Mouse (Mus musculus) heart, postnatal 0 days (tissue): ENCODE measurements at regions not wholly inside any gene's neighbourhood (a gene's known extent, or its start where the extent isn't known, plus 50 kb on each side); places are given as distances from the start of the nearest gene placed in this dataset.

Source experiments
- ATAC-seq: fragments of 200-750 bp; cut with Nextera tagmentation; 2 replicates; pipeline ENCODE4 v1.8.0; 2017; ENCODE audit warnings: low read depth, moderate number of reproducible peaks, moderate library complexity; ENCODE audit not compliant: insufficient read depth
- DNase-seq: peaks from one replicate; pipeline ENCODE4 v3.0.0-alpha.2; 2016; ENCODE audit warnings: low spot score
- H3K27ac ChIP-seq: fragments of 300-500 bp; sonication (generic); 2 replicates; pipeline ENCODE4 v1.5.1; 2014; ENCODE audit warnings: low read depth, mild to moderate bottlenecking
- H3K27me3 ChIP-seq: fragments of 300-500 bp; sonication (generic); 2 replicates; pipeline ENCODE4 v1.6.1; 2014; ENCODE audit warnings: low read length, mixed read lengths; ENCODE audit not compliant: control insufficient read depth, insufficient read depth
- H3K36me3 ChIP-seq: fragments of 300-500 bp; sonication (generic); replicated peaks from 2 replicates; pipeline ENCODE4 v1.6.1; 2014; ENCODE audit warnings: low read length, mixed read lengths; ENCODE audit not compliant: control insufficient read depth, insufficient read depth
- H3K4me1 ChIP-seq: fragments of 300-500 bp; sonication (generic); 2 replicates; pipeline ENCODE4 v1.6.1; 2014; ENCODE audit warnings: antibody characterized with exemption; ENCODE audit not compliant: control insufficient read depth, insufficient read depth
- H3K4me2 ChIP-seq: fragments of 300-500 bp; sonication (generic); 2 replicates; pipeline ENCODE4 v1.6.1; 2014; ENCODE audit warnings: low read depth, mild to moderate bottlenecking, low read length, moderate library complexity
- H3K4me3 ChIP-seq: fragments of 300-500 bp; sonication (generic); 2 replicates; pipeline ENCODE4 v1.5.1; 2014; ENCODE audit warnings: low read depth, low read length
- H3K9ac ChIP-seq: fragments of 300-500 bp; sonication (generic); replicated peaks from 2 replicates; pipeline ENCODE4 v1.6.1; 2014; ENCODE audit warnings: low read depth, low read length, mixed read lengths
- H3K9me3 ChIP-seq: fragments of 300-500 bp; sonication (generic); replicated peaks from 2 replicates; pipeline ENCODE4 v1.6.1; 2016; ENCODE audit warnings: low read length; ENCODE audit not compliant: control insufficient read depth
- CTCF ChIP-seq: IDR thresholded peaks from 2 replicates; pipeline ENCODE4 v1.5.1; 2016; ENCODE audit warnings: antibody characterized with exemption, control low read depth, low read depth
- EP300 ChIP-seq: IDR thresholded peaks from 2 replicates; pipeline ENCODE4 v1.6.1; 2016; ENCODE audit warnings: antibody characterized with exemption, low read depth
- WGBS: fragments of 180-500 bp; shearing (Covaris S2); extraction: QIAGEN DNeasy Blood & Tissue Kit; methylation state at CpG from one replicate; pipeline ENCODE4 v1.1.7; 2014; 5-methylcytosine and 5-hydroxymethylcytosine counted together

DNA sequence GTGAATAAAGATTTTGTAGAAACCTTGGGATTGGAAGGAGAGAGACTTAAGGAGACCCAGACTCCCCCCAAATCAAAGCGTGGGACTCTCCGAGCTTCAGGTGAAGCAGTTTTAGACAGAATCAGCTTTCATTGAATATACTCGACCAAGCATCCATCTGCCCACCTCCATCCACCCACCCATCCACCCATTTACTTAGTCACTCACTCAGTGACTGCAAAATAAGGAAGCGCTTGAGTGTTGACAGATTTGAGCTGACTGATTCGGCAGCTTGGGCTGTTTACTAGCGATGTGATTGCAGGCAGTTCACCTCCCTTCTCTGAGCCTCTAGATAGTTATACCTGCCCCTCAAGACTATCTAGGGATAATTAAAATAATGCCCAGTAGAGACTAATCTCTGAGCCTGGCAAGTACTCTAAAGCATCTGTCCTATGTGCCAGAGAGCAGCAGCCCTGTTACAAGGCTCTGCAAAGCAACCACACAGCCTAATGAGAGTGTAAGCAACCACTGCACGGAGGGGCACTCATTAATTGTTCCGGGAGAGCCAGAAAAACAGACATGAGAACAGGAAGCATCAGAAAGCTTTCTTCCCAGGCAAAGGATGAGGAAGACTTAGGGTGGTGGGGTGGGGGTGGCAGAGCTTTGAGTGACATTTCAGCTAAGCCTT lies 151.9 kb upstream of the Rybp start:
- H3K36me3 ChIP-seq = no peaks in the 10 kb centered on the region
- ATAC-seq (no peak), DNase-seq (no peak)
- no peaks in the 10 kb centered on the region for H3K4me1 ChIP-seq
- no peak overlapping the region for H3K27ac ChIP-seq
- peaks cover 19% of the 10 kb centered on the region; the same call in 1 of the 2 replicates for H3K27me3 ChIP-seq
- H3K9ac ChIP-seq = no peak overlapping the region
- 9% methylated on average over 8 of the region's 8 CpGs for WGBS
- H3K4me2 ChIP-seq = peak overlapping the region; percentile 40
- TF ChIP-seq CTCF (no peak), EP300 (no peak)
- peak overlapping the region; percentile 1; the same call in 1 of the 2 replicates for H3K4me3 ChIP-seq
- H3K9me3 ChIP-seq = no peaks in the 10 kb centered on the region

DNA sequence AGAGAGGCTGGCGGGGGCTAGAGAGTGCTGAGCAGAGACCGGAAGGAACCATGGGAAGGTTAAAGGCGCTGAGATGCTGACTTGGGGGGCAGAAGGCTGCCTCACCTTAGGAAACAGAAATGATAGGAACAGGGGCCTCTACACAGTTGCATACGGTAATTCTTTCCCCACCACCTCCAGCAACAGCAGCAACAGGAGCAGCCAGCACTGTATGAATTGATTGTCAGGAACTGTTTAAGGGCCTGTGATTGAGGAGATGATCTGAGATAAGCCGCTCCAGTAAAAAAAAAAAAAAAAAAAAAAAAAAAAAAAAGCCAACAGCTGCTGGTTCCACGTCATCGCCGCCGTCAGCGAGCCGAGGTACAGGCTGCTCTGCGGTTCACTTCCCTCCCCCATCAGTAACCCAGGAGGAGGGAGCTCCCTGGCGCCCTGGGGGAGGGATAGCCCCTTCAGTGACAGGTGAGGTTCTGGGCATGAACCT lies 151.3 kb upstream of the Rybp start:
- Histone ChIP-seq H3K4me2 (peak overlapping the region; percentile 40), H3K27ac (no peak overlapping the region), H3K4me3 (peak overlapping the region; percentile 1; the same call in 1 of the 2 replicates), H3K27me3 (peaks cover 15% of the 10 kb centered on the region; the same call in 1 of the 2 replicates), H3K9ac (no peak overlapping the region), H3K9me3 (no peaks in the 10 kb centered on the region), H3K36me3 (no peaks in the 10 kb centered on the region), H3K4me1 (no peaks in the 10 kb centered on the region)
- ATAC-seq (no peak), DNase-seq (peak; percentile 9)
- TF ChIP-seq CTCF (no peak), EP300 (no peak)
- WGBS = 1% methylated on average over 13 of the region's 13 CpGs

DNA sequence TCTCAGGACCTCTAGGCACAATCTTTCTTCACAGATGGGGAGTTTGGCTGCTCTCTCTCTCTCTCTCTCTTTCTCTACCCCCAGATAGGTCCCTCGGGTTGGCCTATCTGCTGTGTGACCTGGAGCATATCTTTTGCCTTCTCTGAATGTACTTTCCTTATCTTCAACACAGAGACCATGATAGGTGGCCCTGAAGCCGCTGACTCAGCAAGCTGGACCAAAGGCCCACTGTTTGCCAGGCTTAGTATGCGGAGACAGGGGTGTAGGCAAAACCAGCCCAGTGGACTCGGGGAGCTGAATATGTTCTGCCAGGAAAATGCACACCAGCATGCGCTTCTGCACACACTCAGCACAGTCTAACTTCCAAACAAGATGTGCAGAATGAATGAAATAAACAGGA lies 150.7 kb upstream of the Rybp start:
- no peak overlapping the region for H3K9ac ChIP-seq
- peaks cover 14% of the 10 kb centered on the region; the same call in 1 of the 2 replicates for H3K27me3 ChIP-seq
- H3K36me3 ChIP-seq = no peaks in the 10 kb centered on the region
- no peaks in the 10 kb centered on the region for H3K9me3 ChIP-seq
- TF ChIP-seq EP300 = no peak
- no peak for TF ChIP-seq CTCF
- DNase-seq = no peak
- no peak overlapping the region for H3K4me3 ChIP-seq
- no peak overlapping the region for H3K4me2 ChIP-seq
- H3K27ac ChIP-seq = no peak overlapping the region
- ATAC-seq = no peak
- no peaks in the 10 kb centered on the region for H3K4me1 ChIP-seq
- WGBS = 39% methylated on average over 5 of the region's 5 CpGs

DNA sequence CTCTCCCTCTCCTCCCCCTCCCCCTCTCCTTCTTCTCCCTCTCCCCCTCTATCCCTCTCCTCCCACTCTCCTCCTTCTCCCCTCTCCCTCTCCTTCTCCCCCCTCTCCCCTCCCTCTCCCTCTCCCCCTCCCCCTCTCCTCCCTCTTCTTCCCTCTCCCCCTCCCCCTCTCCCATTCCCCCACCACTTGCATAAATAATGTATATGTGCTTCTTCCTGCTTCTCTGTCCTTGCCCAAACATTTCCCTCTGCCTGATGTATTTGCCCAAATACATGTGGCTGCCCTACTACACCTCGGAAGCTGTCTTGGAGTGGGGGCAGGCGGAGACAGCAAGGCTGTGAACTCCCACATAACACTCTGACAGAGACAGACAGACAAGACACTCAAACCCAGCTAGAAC lies 149.2 kb upstream of the Rybp start:
- peaks cover 14% of the 10 kb centered on the region; the same call in 1 of the 2 replicates for H3K27me3 ChIP-seq
- no peaks in the 10 kb centered on the region for H3K4me1 ChIP-seq
- TF ChIP-seq EP300 (no peak), CTCF (no peak)
- no peaks in the 10 kb centered on the region for H3K36me3 ChIP-seq
- WGBS = 81% methylated on average over 2 of the region's 2 CpGs
- H3K4me2 ChIP-seq = no peak overlapping the region
- no peak overlapping the region for H3K27ac ChIP-seq
- H3K9ac ChIP-seq = no peak overlapping the region
- H3K4me3 ChIP-seq = no peak overlapping the region
- no peaks in the 10 kb centered on the region for H3K9me3 ChIP-seq
- ATAC-seq = no peak
- no peak for DNase-seq

DNA sequence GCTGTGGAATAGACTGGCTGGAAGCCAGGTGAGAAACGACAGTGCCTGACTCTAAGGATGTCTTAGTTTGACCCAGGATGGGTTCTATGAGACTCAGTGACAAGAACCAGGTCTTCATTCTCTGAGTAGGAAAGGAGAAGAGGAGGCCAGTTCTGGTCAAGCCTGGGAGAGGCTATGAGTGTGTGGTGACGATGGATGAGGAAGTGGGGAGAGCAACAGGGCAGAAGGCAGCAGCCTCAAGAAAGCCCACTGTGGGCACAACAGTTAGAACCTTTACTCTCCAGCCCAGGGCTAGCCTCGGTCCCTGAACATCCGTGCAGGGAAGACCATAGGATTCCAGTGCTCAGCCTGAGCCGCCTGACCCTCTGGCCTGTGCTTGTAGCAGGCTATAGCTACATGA lies 147.9 kb upstream of the Rybp start:
- no peak overlapping the region for H3K4me2 ChIP-seq
- H3K9ac ChIP-seq = no peak overlapping the region
- no peak for TF ChIP-seq CTCF
- no peak for TF ChIP-seq EP300
- no peak overlapping the region for H3K27ac ChIP-seq
- H3K36me3 ChIP-seq = no peaks in the 10 kb centered on the region
- ATAC-seq = no peak
- H3K4me3 ChIP-seq = no peak overlapping the region
- peaks cover 14% of the 10 kb centered on the region; the same call in 1 of the 2 replicates for H3K27me3 ChIP-seq
- H3K9me3 ChIP-seq = no peaks in the 10 kb centered on the region
- H3K4me1 ChIP-seq = no peaks in the 10 kb centered on the region
- WGBS = 52% methylated on average over 5 of the region's 5 CpGs
- DNase-seq = no peak

DNA sequence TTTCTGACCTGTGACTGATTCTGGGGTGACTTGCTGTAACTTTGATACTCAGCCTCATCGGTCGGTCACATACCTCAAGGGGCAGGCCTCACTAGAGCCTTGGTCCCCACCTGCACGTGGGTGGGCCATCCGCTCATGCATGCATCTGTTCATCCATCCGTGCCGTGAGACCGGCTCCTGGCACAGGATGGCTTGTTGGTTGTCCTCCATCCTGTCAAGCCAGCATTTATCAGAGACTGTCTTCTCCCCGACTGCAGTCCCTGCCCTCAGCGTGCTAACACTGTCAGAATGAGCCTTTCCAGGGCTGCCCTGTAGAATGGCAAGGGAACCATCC lies 146.2 kb upstream of the Rybp start:
- no peak overlapping the region for H3K27ac ChIP-seq
- 76% methylated on average over 9 of the region's 9 CpGs for WGBS
- ATAC-seq = no peak
- no peaks in the 10 kb centered on the region for H3K9me3 ChIP-seq
- H3K4me3 ChIP-seq = no peak overlapping the region
- DNase-seq = no peak
- TF ChIP-seq CTCF (no peak), EP300 (no peak)
- no peak overlapping the region for H3K4me2 ChIP-seq
- H3K9ac ChIP-seq = no peak overlapping the region
- no peaks in the 10 kb centered on the region for H3K4me1 ChIP-seq
- H3K27me3 ChIP-seq = peaks cover 8% of the 10 kb centered on the region; the same call in 1 of the 2 replicates
- H3K36me3 ChIP-seq = no peaks in the 10 kb centered on the region
